Mouse (Mus musculus): ENCODE measurements around the gene Pard3. TPM values are rescaled to one million over a fixed set of nuclear protein-coding genes. Genes with fewer than 3 reads are reported as not detected.

Gene Pard3
- polyA plus RNA-seq, 1 experiment from 2014 or later, result 17.3 TPM

GRCm38 (mm10) chr8:127118373-127118861 is 54.7 kb downstream of the Pard3 start:
- Histone ChIP-seq H3K27me3 (replicated peaks; ENCODE audit: control insufficient read depth, insufficient read depth, low read length) (no peaks in the 10 kb centered on the region), H3K36me3 (ENCODE audit: control insufficient read depth, insufficient read depth, low read length) (no peaks in the 10 kb centered on the region), H3K4me3 (ENCODE audit: low read length) (no peak overlapping the region), H3K4me2 (ENCODE audit: low read depth, low read length) (no peak overlapping the region), H3K27ac (ENCODE audit: low read length) (no peak overlapping the region), H3K4me1 (ENCODE audit: control insufficient read depth, insufficient read depth, low read length) (peaks cover 9% of the 10 kb centered on the region), H3K9ac (ENCODE audit: low read depth, low read length) (no peak overlapping the region), H3K9me3 (ENCODE audit: control insufficient read depth, low read length) (no peaks in the 10 kb centered on the region)
- WGBS, result 79% methylated on average over 11 of the region's 11 CpGs
- ATAC-seq, result no peak

DNA sequence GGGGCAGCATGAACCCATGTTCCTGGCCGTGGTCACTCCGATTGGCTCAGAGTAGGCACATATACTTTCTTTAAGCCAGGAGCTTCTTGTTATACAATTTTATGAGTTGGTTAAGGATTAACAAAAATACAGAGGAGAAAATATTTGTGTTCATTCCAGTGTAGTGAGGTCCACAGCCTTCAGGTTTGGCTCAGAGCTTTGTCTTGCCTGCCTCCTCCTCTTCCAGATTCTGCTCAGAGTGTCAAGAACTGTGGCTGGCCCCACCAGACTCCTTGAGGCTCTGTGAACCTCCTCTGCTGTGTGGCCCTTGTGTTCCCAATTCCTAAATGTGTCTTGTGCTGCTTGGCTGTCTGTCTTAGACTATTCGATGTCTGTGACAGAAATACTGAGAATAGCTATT is 59.7 kb downstream of the Pard3 start:
- 64% methylated on average over 3 of the region's 3 CpGs for WGBS
- H3K4me2 ChIP-seq (ENCODE audit: low read depth, low read length), result no peak overlapping the region
- ATAC-seq, result no peak

DNA sequence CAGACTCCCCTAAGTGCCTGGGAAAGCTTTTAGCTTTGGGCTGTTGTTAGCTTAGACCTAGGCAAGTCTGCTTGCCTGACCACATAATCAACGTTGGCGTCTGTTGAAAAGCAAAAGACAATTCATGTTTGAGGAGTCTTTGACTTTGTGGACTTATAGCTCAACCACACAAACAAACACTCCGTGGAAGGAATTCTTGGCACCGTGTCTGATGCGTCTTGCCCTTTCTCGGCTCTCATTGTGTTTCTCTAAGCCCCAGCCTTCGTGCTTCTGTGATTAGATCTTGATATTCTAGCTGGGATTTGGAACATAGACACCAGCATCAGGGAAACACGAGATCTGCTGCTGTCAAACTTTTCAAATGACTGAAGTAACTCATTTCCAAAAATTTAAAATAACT is 61.1 kb downstream of the Pard3 start:
- no peaks in the 10 kb centered on the region for H3K27me3 ChIP-seq (replicated peaks; ENCODE audit: control insufficient read depth, insufficient read depth, low read length)
- H3K9ac ChIP-seq (ENCODE audit: low read depth, low read length), result no peak overlapping the region
- no peaks in the 10 kb centered on the region for H3K9me3 ChIP-seq (ENCODE audit: control insufficient read depth, low read length)
- no peak overlapping the region for H3K4me2 ChIP-seq (ENCODE audit: low read depth, low read length)
- ATAC-seq, result no peak
- H3K4me1 ChIP-seq (ENCODE audit: control insufficient read depth, insufficient read depth, low read length), result peaks cover 44% of the 10 kb centered on the region
- H3K27ac ChIP-seq (ENCODE audit: low read length), result no peak overlapping the region
- no peaks in the 10 kb centered on the region for H3K36me3 ChIP-seq (ENCODE audit: control insufficient read depth, insufficient read depth, low read length)
- WGBS, result 44% methylated on average over 8 of the region's 8 CpGs
- H3K4me3 ChIP-seq (ENCODE audit: low read length), result no peak overlapping the region

More for the DNA sequence above, 59.7 kb downstream of the Pard3 start:
- H3K9me3 ChIP-seq (ENCODE audit: control insufficient read depth, low read length), result no peaks in the 10 kb centered on the region
- no peak overlapping the region for H3K4me3 ChIP-seq (ENCODE audit: low read length)
- H3K27me3 ChIP-seq (replicated peaks; ENCODE audit: control insufficient read depth, insufficient read depth, low read length), result no peaks in the 10 kb centered on the region
- H3K36me3 ChIP-seq (ENCODE audit: control insufficient read depth, insufficient read depth, low read length), result no peaks in the 10 kb centered on the region
- H3K9ac ChIP-seq (ENCODE audit: low read depth, low read length), result no peak overlapping the region
- H3K4me1 ChIP-seq (ENCODE audit: control insufficient read depth, insufficient read depth, low read length), result peaks cover 35% of the 10 kb centered on the region
- no peak overlapping the region for H3K27ac ChIP-seq (ENCODE audit: low read length)

GRCm38 (mm10) chr8:127125686-127126683 is 62.3 kb downstream of the Pard3 start:
- no peak overlapping the region for H3K4me3 ChIP-seq (ENCODE audit: low read length)
- peak; percentile 33; the same call in 1 of the 2 replicates for ATAC-seq
- no peaks in the 10 kb centered on the region for H3K27me3 ChIP-seq (replicated peaks; ENCODE audit: control insufficient read depth, insufficient read depth, low read length)
- H3K9ac ChIP-seq (ENCODE audit: low read depth, low read length), result no peak overlapping the region
- no peaks in the 10 kb centered on the region for H3K9me3 ChIP-seq (ENCODE audit: control insufficient read depth, low read length)
- H3K4me2 ChIP-seq (ENCODE audit: low read depth, low read length), result no peak overlapping the region
- H3K27ac ChIP-seq (ENCODE audit: low read length), result no peak overlapping the region
- WGBS, result 41% methylated on average over 11 of the region's 11 CpGs
- H3K4me1 ChIP-seq (ENCODE audit: control insufficient read depth, insufficient read depth, low read length), result peaks cover 54% of the 10 kb centered on the region
- no peaks in the 10 kb centered on the region for H3K36me3 ChIP-seq (ENCODE audit: control insufficient read depth, insufficient read depth, low read length)

DNA sequence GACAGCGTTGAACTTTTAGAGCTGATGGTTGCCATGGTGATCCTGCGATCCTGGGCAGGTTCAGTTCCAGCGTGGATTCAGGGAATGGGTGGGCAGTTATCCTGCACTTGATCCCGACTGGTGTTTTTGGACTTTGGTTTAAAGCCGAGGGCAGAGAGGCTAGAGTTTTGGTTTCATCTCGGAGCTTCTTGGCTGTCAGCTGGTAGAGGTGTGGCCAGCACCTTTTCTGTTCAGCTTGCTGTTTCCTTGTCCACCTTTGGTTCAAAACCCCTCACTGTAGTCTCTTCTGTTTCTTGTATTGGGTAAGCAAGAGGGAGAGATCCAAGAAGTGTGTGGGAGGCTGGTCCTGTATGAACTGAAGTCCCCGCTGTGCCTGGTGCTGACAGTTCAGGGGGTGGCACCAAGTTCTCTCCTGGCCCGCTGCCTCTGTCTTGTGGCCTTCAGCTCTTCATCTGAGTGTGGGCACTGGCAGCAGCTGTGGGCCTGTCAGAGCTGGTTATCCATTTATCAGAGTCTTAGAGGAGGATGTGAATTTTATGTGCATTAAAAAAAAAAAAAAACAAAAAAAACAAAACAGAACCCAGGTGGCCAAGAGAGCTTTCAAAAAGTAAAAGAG is 65.2 kb downstream of the Pard3 start:
- no peak overlapping the region for H3K4me2 ChIP-seq (ENCODE audit: low read depth, low read length)
- peaks cover 53% of the 10 kb centered on the region for H3K4me1 ChIP-seq (ENCODE audit: control insufficient read depth, insufficient read depth, low read length)
- no peaks in the 10 kb centered on the region for H3K36me3 ChIP-seq (ENCODE audit: control insufficient read depth, insufficient read depth, low read length)
- no peak overlapping the region for H3K9ac ChIP-seq (ENCODE audit: low read depth, low read length)
- no peak overlapping the region for H3K27ac ChIP-seq (ENCODE audit: low read length)
- no peaks in the 10 kb centered on the region for H3K27me3 ChIP-seq (replicated peaks; ENCODE audit: control insufficient read depth, insufficient read depth, low read length)
- no peak overlapping the region for H3K4me3 ChIP-seq (ENCODE audit: low read length)
- ATAC-seq, result no peak
- H3K9me3 ChIP-seq (ENCODE audit: control insufficient read depth, low read length), result no peaks in the 10 kb centered on the region
- 39% methylated on average over 8 of the region's 8 CpGs for WGBS

DNA sequence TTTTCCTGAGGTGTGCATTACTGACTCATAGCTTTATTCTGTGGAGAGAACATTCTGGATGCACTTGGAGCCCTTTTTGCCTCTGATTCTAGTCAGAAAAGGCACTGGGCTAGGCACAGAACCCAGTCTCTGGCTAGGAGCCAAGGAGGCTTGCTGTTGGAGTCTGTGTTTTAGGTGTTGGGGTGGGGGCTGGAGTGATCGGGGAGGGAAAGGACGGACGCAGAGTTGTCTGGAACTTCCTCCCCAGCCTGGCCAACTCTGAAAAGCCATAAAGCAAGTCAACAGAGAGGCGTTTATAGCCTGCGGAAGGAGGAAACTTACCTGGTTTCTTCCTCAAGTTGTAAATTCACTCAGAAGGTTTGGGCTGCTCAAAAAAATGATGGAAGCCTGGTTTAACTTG is 70.6 kb downstream of the Pard3 start:
- Histone ChIP-seq H3K4me2 (ENCODE audit: low read depth, low read length) (peak overlapping the region; percentile 53), H3K27me3 (replicated peaks; ENCODE audit: control insufficient read depth, insufficient read depth, low read length) (no peaks in the 10 kb centered on the region), H3K9ac (ENCODE audit: low read depth, low read length) (peak overlapping the region; percentile 48; the same call in 1 of the 2 replicates), H3K9me3 (ENCODE audit: control insufficient read depth, low read length) (no peaks in the 10 kb centered on the region), H3K36me3 (ENCODE audit: control insufficient read depth, insufficient read depth, low read length) (no peaks in the 10 kb centered on the region), H3K4me1 (ENCODE audit: control insufficient read depth, insufficient read depth, low read length) (peaks cover 50% of the 10 kb centered on the region), H3K4me3 (ENCODE audit: low read length) (peak overlapping the region; percentile 29), H3K27ac (ENCODE audit: low read length) (peak overlapping the region; percentile 57)
- WGBS, result 20% methylated on average over 5 of the region's 5 CpGs
- peak; percentile 72 for ATAC-seq

DNA sequence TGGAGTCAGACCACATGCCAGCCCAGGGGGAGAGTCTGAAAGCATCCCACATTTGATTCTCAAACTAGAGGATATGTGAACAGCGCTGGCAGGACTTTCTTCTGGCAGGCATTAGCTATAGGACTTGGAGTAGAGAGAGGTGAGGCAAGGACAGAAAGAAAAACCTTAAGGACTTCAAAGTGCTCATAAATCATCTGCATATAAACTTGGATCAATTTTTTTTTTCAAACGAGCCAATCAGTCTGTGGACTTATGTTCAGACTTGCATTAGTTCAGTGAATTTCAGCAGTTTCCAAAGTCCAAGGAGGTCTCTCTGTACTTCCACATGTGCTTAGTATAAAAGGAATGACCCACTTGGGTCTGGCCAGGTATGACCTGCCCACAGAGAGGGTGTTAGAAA is 72.5 kb downstream of the Pard3 start:
- Histone ChIP-seq H3K36me3 (ENCODE audit: control insufficient read depth, insufficient read depth, low read length) (no peaks in the 10 kb centered on the region), H3K4me2 (ENCODE audit: low read depth, low read length) (no peak overlapping the region), H3K27me3 (replicated peaks; ENCODE audit: control insufficient read depth, insufficient read depth, low read length) (no peaks in the 10 kb centered on the region), H3K4me1 (ENCODE audit: control insufficient read depth, insufficient read depth, low read length) (peaks cover 38% of the 10 kb centered on the region), H3K9me3 (ENCODE audit: control insufficient read depth, low read length) (no peaks in the 10 kb centered on the region), H3K4me3 (ENCODE audit: low read length) (no peak overlapping the region), H3K27ac (ENCODE audit: low read length) (no peak overlapping the region), H3K9ac (ENCODE audit: low read depth, low read length) (no peak overlapping the region)
- WGBS, result 50% methylated on average over 2 of the region's 2 CpGs
- ATAC-seq, result no peak

GRCm38 (mm10) chr8:127136781-127137180 is 73.1 kb downstream of the Pard3 start:
- H3K4me1 ChIP-seq (ENCODE audit: control insufficient read depth, insufficient read depth, low read length), result peaks cover 38% of the 10 kb centered on the region

DNA sequence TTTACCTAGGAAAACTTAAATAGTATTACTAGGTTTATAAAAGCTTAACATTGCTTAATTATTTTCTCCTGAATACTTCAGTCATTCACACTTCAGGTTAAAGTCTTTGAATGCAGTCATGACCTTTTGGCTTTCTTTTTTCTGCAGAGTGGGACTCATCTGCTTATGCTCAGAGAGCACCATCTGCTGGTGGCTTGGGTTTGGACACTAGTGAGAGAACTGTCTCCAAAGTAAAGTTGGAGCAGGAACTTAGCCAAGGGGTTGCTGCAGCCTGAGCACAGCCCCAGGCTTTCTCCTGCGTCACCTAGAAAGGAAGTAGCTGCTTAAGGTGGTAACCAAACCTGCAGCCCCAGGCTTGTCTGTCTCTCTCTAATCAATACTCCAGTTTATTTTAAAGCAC is 75.5 kb downstream of the Pard3 start:
- ATAC-seq, result peak; percentile 71; the same call in 1 of the 2 replicates
- no peak overlapping the region for H3K27ac ChIP-seq (ENCODE audit: low read length)
- WGBS, result 15% methylated on average over 1 of the region's 1 CpGs
- no peaks in the 10 kb centered on the region for H3K27me3 ChIP-seq (replicated peaks; ENCODE audit: control insufficient read depth, insufficient read depth, low read length)
- no peak overlapping the region for H3K4me3 ChIP-seq (ENCODE audit: low read length)
- no peaks in the 10 kb centered on the region for H3K36me3 ChIP-seq (ENCODE audit: control insufficient read depth, insufficient read depth, low read length)
- H3K9ac ChIP-seq (ENCODE audit: low read depth, low read length), result no peak overlapping the region
- no peak overlapping the region for H3K4me2 ChIP-seq (ENCODE audit: low read depth, low read length)
- peaks cover 42% of the 10 kb centered on the region for H3K4me1 ChIP-seq (ENCODE audit: control insufficient read depth, insufficient read depth, low read length)
- no peaks in the 10 kb centered on the region for H3K9me3 ChIP-seq (ENCODE audit: control insufficient read depth, low read length)

More at GRCm38 (mm10) chr8:127136781-127137180, 73.1 kb downstream of the Pard3 start:
- Histone ChIP-seq H3K27me3 (replicated peaks; ENCODE audit: control insufficient read depth, insufficient read depth, low read length) (no peaks in the 10 kb centered on the region), H3K27ac (ENCODE audit: low read length) (no peak overlapping the region), H3K9me3 (ENCODE audit: control insufficient read depth, low read length) (no peaks in the 10 kb centered on the region), H3K36me3 (ENCODE audit: control insufficient read depth, insufficient read depth, low read length) (no peaks in the 10 kb centered on the region), H3K4me3 (ENCODE audit: low read length) (no peak overlapping the region), H3K9ac (ENCODE audit: low read depth, low read length) (no peak overlapping the region), H3K4me2 (ENCODE audit: low read depth, low read length) (no peak overlapping the region)
- 87% methylated on average over 2 of the region's 2 CpGs for WGBS
- no peak for ATAC-seq

All from intestine, embryonic 16.5 days (tissue).